Mouse (Mus musculus) embryo, embryonic 11 days (tissue): ENCODE data around the gene Lgi4.

Experiments
- DNase-seq: peaks from one replicate; pipeline ENCODE4 v3.0.0-alpha.2; 2015

Lgi4 gene

GRCm38 (mm10) chr7:31080611-31081010, 21.5 kb downstream of the Lgi4 start:
- no peak for DNase-seq

- no peak for DNase-seq
These were observed 22.0 kb downstream of the Lgi4 start for GRCm38 (mm10) chr7:31081106-31081505.

- no peak for DNase-seq
These were observed 23.0 kb downstream of the Lgi4 start for GRCm38 (mm10) chr7:31082106-31082505.

- no peak for DNase-seq
These were observed 23.9 kb downstream of the Lgi4 start for GRCm38 (mm10) chr7:31082831-31083588.

GRCm38 (mm10) chr7:31084140-31084539, 25.0 kb downstream of the Lgi4 start:
- no peak for DNase-seq

GRCm38 (mm10) chr7:31085171-31085570, 26.0 kb downstream of the Lgi4 start:
- DNase-seq = peak; percentile 41

- no peak for DNase-seq
These were observed 27.1 kb downstream of the Lgi4 start for GRCm38 (mm10) chr7:31086175-31086755.

GRCm38 (mm10) chr7:31087262-31087661, 28.1 kb downstream of the Lgi4 start:
- DNase-seq = no peak

- DNase-seq = no peak
These were observed 29.1 kb downstream of the Lgi4 start for GRCm38 (mm10) chr7:31088206-31088605.

GRCm38 (mm10) chr7:31089721-31090120, 30.6 kb downstream of the Lgi4 start:
- DNase-seq = no peak

- DNase-seq = no peak
These were observed 35.8 kb downstream of the Lgi4 start for GRCm38 (mm10) chr7:31094774-31095501.

- DNase-seq = no peak
These were observed 37.9 kb downstream of the Lgi4 start for GRCm38 (mm10) chr7:31096892-31097564.

- DNase-seq = peak; percentile 94
These were observed 38.6 kb downstream of the Lgi4 start for GRCm38 (mm10) chr7:31097583-31098248.

- no peak for DNase-seq
These were observed 39.8 kb downstream of the Lgi4 start for GRCm38 (mm10) chr7:31098697-31099611.

GRCm38 (mm10) chr7:31099612-31099982, 40.5 kb downstream of the Lgi4 start:
- no peak for DNase-seq

- no peak for DNase-seq
These were observed 41.6 kb downstream of the Lgi4 start for GRCm38 (mm10) chr7:31100786-31101185.

GRCm38 (mm10) chr7:31105061-31105768, 46.1 kb downstream of the Lgi4 start:
- DNase-seq = peak; percentile 42

GRCm38 (mm10) chr7:31106166-31106565, 47.0 kb downstream of the Lgi4 start:
- DNase-seq = no peak

GRCm38 (mm10) chr7:31107781-31108180, 48.6 kb downstream of the Lgi4 start:
- DNase-seq = no peak

GRCm38 (mm10) chr7:31109091-31109490, 49.9 kb downstream of the Lgi4 start:
- DNase-seq = no peak

GRCm38 (mm10) chr7:31109796-31110195, 50.7 kb downstream of the Lgi4 start:
- no peak for DNase-seq
